Mouse (Mus musculus) heart, embryonic 16.5 days (tissue): ENCODE measurements around the gene Ccdc15. TPM values are rescaled to one million over a fixed set of nuclear protein-coding genes. Genes with fewer than 3 reads are reported as not detected.
A peak's percentile ranks its signal among the peaks of the same experiment; 100 is the strongest.

Experiments
- ATAC-seq: fragments of 200-750 bp; cut with Nextera tagmentation; replicated peaks from 2 replicates; pipeline ENCODE4 v1.8.0; 2017; ENCODE audit warnings: moderate number of reproducible peaks; ENCODE audit not compliant: insufficient read depth, low FRiP score; ENCODE audit errors: extremely low read depth
- H3K27ac ChIP-seq: fragments of 300-500 bp; sonication (generic); 2 replicates; pipeline ENCODE4 v1.5.1; 2014; ENCODE audit warnings: mild to moderate bottlenecking, low read length, control low read depth, moderate library complexity
- H3K27me3 ChIP-seq: fragments of 300-500 bp; sonication (generic); 2 replicates; pipeline ENCODE4 v1.6.1; 2014; ENCODE audit warnings: low read length, mixed read lengths; ENCODE audit not compliant: control insufficient read depth, insufficient read depth
- H3K36me3 ChIP-seq: fragments of 300-500 bp; sonication (generic); 2 replicates; pipeline ENCODE4 v1.6.1; 2014; ENCODE audit not compliant: control insufficient read depth, insufficient read depth
- H3K4me1 ChIP-seq: fragments of 300-500 bp; sonication (generic); 2 replicates; pipeline ENCODE4 v1.6.1; 2014; ENCODE audit warnings: low read length, mixed read lengths; ENCODE audit not compliant: control insufficient read depth, insufficient read depth
- H3K4me2 ChIP-seq: fragments of 300-500 bp; sonication (generic); 2 replicates; pipeline ENCODE4 v1.6.1; 2014; ENCODE audit warnings: low read depth, mild to moderate bottlenecking, control low read depth, low read length
- H3K4me3 ChIP-seq: fragments of 300-500 bp; sonication (generic); 2 replicates; pipeline ENCODE4 v1.5.1; 2014; ENCODE audit warnings: mild to moderate bottlenecking, control low read depth, low read length
- H3K9ac ChIP-seq: fragments of 300-500 bp; sonication (generic); 2 replicates; pipeline ENCODE4 v1.6.1; 2014; ENCODE audit warnings: low read length, control low read depth
- H3K9me3 ChIP-seq: fragments of 300-500 bp; sonication (generic); replicated peaks from 2 replicates; pipeline ENCODE4 v1.6.1; 2016; ENCODE audit warnings: low read length; ENCODE audit not compliant: control insufficient read depth
- WGBS: fragments of 180-500 bp; shearing (Covaris S2); extraction: QIAGEN DNeasy Blood & Tissue Kit; methylation state at CpG from one replicate; pipeline ENCODE4 v1.1.7; 2014; 5-methylcytosine and 5-hydroxymethylcytosine counted together
- polyA plus RNA-seq: library from polyadenylated mRNA; unstranded; fragments of >200 nt; fragmentation: Nextera tagmentation; extraction: Ambion mirVana; gene quantifications from 2 replicates; pipeline ENCODE4 v1.2.1, GENCODE M21; 2015

Ccdc15 gene
- polyA plus RNA-seq, 1 experiment from 2014 or later = 4.6 TPM

DNA sequence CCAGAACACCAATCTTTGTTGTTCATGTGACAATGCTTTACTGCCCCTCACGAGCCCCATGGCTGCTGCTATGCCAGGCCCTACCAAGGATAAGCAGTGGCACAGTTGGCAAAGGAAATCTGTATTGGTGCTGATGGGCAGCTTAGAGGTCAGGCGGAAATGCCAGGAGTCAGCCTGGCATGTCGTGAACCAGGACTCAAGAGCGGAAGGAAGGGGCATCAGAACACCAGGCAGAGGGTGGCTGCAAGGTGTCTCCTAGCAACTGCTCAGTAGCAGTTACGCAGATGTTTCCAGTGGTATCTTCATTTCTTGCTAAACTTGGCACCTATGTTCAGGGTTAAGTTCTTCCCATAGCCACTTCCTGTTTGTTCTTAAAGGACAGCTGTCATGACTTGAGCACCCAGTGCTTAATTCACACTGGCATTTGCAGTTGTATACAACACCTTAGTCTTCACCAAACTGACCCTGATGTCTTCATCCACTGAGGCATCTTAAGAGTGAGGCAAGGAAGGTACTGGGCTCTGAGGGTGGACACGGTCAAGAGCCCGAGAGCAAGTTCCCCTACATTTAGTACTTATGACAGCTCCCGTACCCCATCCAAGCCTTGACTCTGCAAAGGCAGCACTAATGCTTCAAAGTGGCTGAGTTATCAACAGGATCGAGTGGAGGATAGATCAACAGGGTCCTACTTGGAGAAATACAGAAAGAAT lies 117.6 kb downstream of the Ccdc15 start:
- peak; percentile 17; the same call in 1 of the 2 replicates for ATAC-seq
- Histone ChIP-seq H3K36me3 (no peaks in the 10 kb centered on the region), H3K4me3 (no peak overlapping the region), H3K4me2 (no peak overlapping the region), H3K4me1 (peaks cover 5% of the 10 kb centered on the region; the same call in 1 of the 2 replicates), H3K27ac (peak overlapping the region; percentile 12; the same call in 1 of the 2 replicates), H3K9ac (no peak overlapping the region), H3K27me3 (no peaks in the 10 kb centered on the region), H3K9me3 (no peaks in the 10 kb centered on the region)
- 84% methylated on average over 9 of the region's 9 CpGs for WGBS

- H3K9me3 ChIP-seq = no peaks in the 10 kb centered on the region
- no peaks in the 10 kb centered on the region for H3K27me3 ChIP-seq
- no peak overlapping the region for H3K27ac ChIP-seq
- no peak overlapping the region for H3K9ac ChIP-seq
- H3K4me3 ChIP-seq = no peak overlapping the region
- no peaks in the 10 kb centered on the region for H3K36me3 ChIP-seq
- 0% methylated on average over 1 of the region's 1 CpGs for WGBS
- H3K4me1 ChIP-seq = peaks cover 6% of the 10 kb centered on the region
- peak; percentile 66 for ATAC-seq
- no peak overlapping the region for H3K4me2 ChIP-seq
Observed at GRCm38 (mm10) chr9:37229880-37230325, 118.3 kb downstream of the Ccdc15 start.

Other genes with a start within 250 kb of the Ccdc15 start
- 3.9 and 4.6 TPM in 2 replicates for gene Pknox2, start 201.0 kb downstream of the Ccdc15 start, polyA plus RNA-seq
- 10.0 and 10.5 TPM in 2 replicates for gene Tmem218, start 140.2 kb downstream of the Ccdc15 start, polyA plus RNA-seq
- gene Slc37a2, start 92.7 kb downstream of the Ccdc15 start, polyA plus RNA-seq = 1.6 and 2.5 TPM in 2 replicates
- 0.08 and 0.10 TPM in 2 replicates for gene Hepacam, start 18.9 kb upstream of the Ccdc15 start, polyA plus RNA-seq
- gene Robo4, start 53.5 kb upstream of the Ccdc15 start, polyA plus RNA-seq = 9.2 and 11.2 TPM in 2 replicates
- gene Robo3, start 84.8 kb upstream of the Ccdc15 start, polyA plus RNA-seq = not detected in 2 replicates
- gene Msantd2, start 140.9 kb upstream of the Ccdc15 start, polyA plus RNA-seq = 11.1 and 11.4 TPM in 2 replicates
- 92.1 and 101 TPM in 2 replicates for gene Esam, start 179.6 kb upstream of the Ccdc15 start, polyA plus RNA-seq
- gene Vsig2, start 190.8 kb upstream of the Ccdc15 start, polyA plus RNA-seq = 2.1 and 5.3 TPM in 2 replicates
- gene Nrgn, start 204.5 kb upstream of the Ccdc15 start, polyA plus RNA-seq = 3.4 and 4.3 TPM in 2 replicates
- 9.2 and 10.9 TPM in 2 replicates for gene Siae, start 207.3 kb upstream of the Ccdc15 start, polyA plus RNA-seq